Mouse (Mus musculus): ENCODE results near the gene Syt16. TPM values are rescaled to one million over a fixed set of nuclear protein-coding genes. Genes with fewer than 3 reads are reported as not detected.

Gene Syt16
- polyA plus RNA-seq, 2 experiments, result 0.04 TPM; not detected in 1

- DNase-seq (ENCODE audit: low read depth in 3 of 3, low spot score in 3 of 3), result peak; percentile 94 to 95 (median 95)
- ATAC-seq (ENCODE audit: insufficient read depth), result peak; percentile 100
- under 1% methylated on average over 60 of the region's 60 CpGs for WGBS (ENCODE audit: insufficient replicate concordance)
Measured at GRCm38 (mm10) chr12:73964291-73965281, 32.9 kb upstream of the Syt16 start, which contains the start of gene Snapc1. TSS of gene Snapc1 (plus strand) at chr12:73964481.

GRCm38 (mm10) chr12:73969142-73969541 lies 28.3 kb upstream of the Syt16 start:
- peaks cover 6% of the 10 kb centered on the region in 2 experiments; a peak in 3 of 4 replicates for H3K4me1 ChIP-seq (replicated peaks; ENCODE audit: control insufficient read depth in 2 of 2, insufficient read depth in 2 of 2, low read length in 1 of 2)
- no peak overlapping the region for H3K27ac ChIP-seq
- TF ChIP-seq CTCF (IDR thresholded peaks at IDR 0.05; ENCODE audit: low read depth) (no peak), EP300 (IDR thresholded peaks at IDR 0.05; ENCODE audit: low read depth) (no peak)
- no peaks in the 10 kb centered on the region for H3K9me3 ChIP-seq (ENCODE audit: control insufficient read depth, low read length)
- ATAC-seq (ENCODE audit: insufficient read depth), result no peak
- no peak overlapping the region for H3K9ac ChIP-seq (replicated peaks)
- DNase-seq (ENCODE audit: low read depth in 3 of 3, low spot score in 3 of 3), result no peak
- no peaks in the 10 kb centered on the region for H3K27me3 ChIP-seq (ENCODE audit: control insufficient read depth, insufficient read depth, low read length)
- H3K36me3 ChIP-seq (replicated peaks; ENCODE audit: control insufficient read depth, insufficient read depth, low read depth), result peaks cover 24% of the 10 kb centered on the region
- 80% methylated on average over 8 of the region's 8 CpGs for WGBS (ENCODE audit: insufficient replicate concordance)
- H3K4me2 ChIP-seq (ENCODE audit: low read depth), result no peak overlapping the region
- H3K4me3 ChIP-seq (ENCODE audit: insufficient read depth in 1 of 2, low read depth in 2 of 2, low read length in 2 of 2), result no peak overlapping the region

More at GRCm38 (mm10) chr12:73964291-73965281, 32.9 kb upstream of the Syt16 start, which contains the start of gene Snapc1:
- no peak for TF ChIP-seq CTCF (IDR thresholded peaks at IDR 0.05; ENCODE audit: low read depth)
- no peak for TF ChIP-seq EP300 (IDR thresholded peaks at IDR 0.05; ENCODE audit: low read depth)
- H3K4me2 ChIP-seq (ENCODE audit: low read depth), result peak within 1 kb of the TSS; percentile 92
- H3K36me3 ChIP-seq (replicated peaks; ENCODE audit: control insufficient read depth, insufficient read depth, low read depth), result peaks cover 3% of the 10 kb centered on the region; the same call in 1 of the 2 replicates
- H3K27me3 ChIP-seq (ENCODE audit: control insufficient read depth, insufficient read depth, low read length), result no peaks in the 10 kb centered on the region
- H3K27ac ChIP-seq, result no peak within 1 kb of the TSS
- no peaks in the 10 kb centered on the region for H3K9me3 ChIP-seq (ENCODE audit: control insufficient read depth, low read length)
- peak within 1 kb of the TSS; percentile 69 to 73 for H3K4me3 ChIP-seq (ENCODE audit: insufficient read depth in 1 of 2, low read depth in 2 of 2, low read length in 2 of 2)
- H3K9ac ChIP-seq (replicated peaks), result peak within 1 kb of the TSS; percentile 83
- peaks cover 6 to 10% of the 10 kb centered on the region in 2 experiments; a peak in 3 of 4 replicates for H3K4me1 ChIP-seq (replicated peaks; ENCODE audit: control insufficient read depth in 2 of 2, insufficient read depth in 2 of 2, low read length in 1 of 2)

- no peak overlapping the region for H3K9ac ChIP-seq (replicated peaks)
- no peak overlapping the region for H3K4me3 ChIP-seq (ENCODE audit: insufficient read depth in 1 of 2, low read depth in 2 of 2, low read length in 2 of 2)
- TF ChIP-seq EP300 (IDR thresholded peaks at IDR 0.05; ENCODE audit: low read depth) (no peak), CTCF (IDR thresholded peaks at IDR 0.05; ENCODE audit: low read depth) (no peak)
- H3K9me3 ChIP-seq (ENCODE audit: control insufficient read depth, low read length), result no peaks in the 10 kb centered on the region
- DNase-seq (ENCODE audit: low read depth in 3 of 3, low spot score in 3 of 3), result no peak
- H3K4me2 ChIP-seq (ENCODE audit: low read depth), result no peak overlapping the region
- peaks cover 24% of the 10 kb centered on the region for H3K36me3 ChIP-seq (replicated peaks; ENCODE audit: control insufficient read depth, insufficient read depth, low read depth)
- no peak for ATAC-seq (ENCODE audit: insufficient read depth)
- no peak overlapping the region for H3K27ac ChIP-seq
- 78% methylated on average over 6 of the region's 6 CpGs for WGBS (ENCODE audit: insufficient replicate concordance)
- no peaks in the 10 kb centered on the region for H3K27me3 ChIP-seq (ENCODE audit: control insufficient read depth, insufficient read depth, low read length)
- no peaks in the 10 kb centered on the region for H3K4me1 ChIP-seq (replicated peaks; ENCODE audit: control insufficient read depth in 2 of 2, insufficient read depth in 2 of 2, low read length in 1 of 2)
Measured at GRCm38 (mm10) chr12:73974584-73974983, 22.9 kb upstream of the Syt16 start.

DNA sequence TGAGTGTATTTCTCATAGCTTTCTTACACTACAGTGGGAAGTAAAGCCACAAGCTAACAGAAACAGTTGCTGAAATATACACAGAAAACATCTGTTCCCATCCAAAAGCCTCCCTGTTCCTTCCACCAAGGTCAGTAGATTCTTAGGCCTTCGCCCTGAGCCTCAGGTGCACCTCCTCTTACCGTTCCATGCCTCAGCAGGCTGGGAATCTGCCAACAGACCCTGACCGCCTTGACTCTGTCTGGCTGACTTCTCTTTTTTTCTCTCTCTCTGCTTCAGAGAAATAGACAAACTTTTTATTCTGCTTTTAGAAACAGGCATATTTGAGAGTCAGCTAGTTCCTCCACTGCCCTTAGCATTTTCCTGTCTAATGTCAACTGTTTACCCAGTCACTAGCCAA lies 19.3 kb upstream of the Syt16 start:
- H3K9me3 ChIP-seq (ENCODE audit: control insufficient read depth, low read length), result no peaks in the 10 kb centered on the region
- H3K4me1 ChIP-seq (replicated peaks; ENCODE audit: control insufficient read depth in 2 of 2, insufficient read depth in 2 of 2, low read length in 1 of 2), result no peaks in the 10 kb centered on the region
- ATAC-seq (ENCODE audit: insufficient read depth) (no peak), DNase-seq (ENCODE audit: low read depth in 3 of 3, low spot score in 3 of 3) (no peak)
- TF ChIP-seq EP300 (IDR thresholded peaks at IDR 0.05; ENCODE audit: low read depth) (no peak), CTCF (IDR thresholded peaks at IDR 0.05; ENCODE audit: low read depth) (no peak)
- no peaks in the 10 kb centered on the region for H3K27me3 ChIP-seq (ENCODE audit: control insufficient read depth, insufficient read depth, low read length)
- no peak overlapping the region for H3K4me3 ChIP-seq (ENCODE audit: insufficient read depth in 1 of 2, low read depth in 2 of 2, low read length in 2 of 2)
- WGBS (ENCODE audit: insufficient replicate concordance), result 73% methylated on average over 3 of the region's 3 CpGs
- H3K9ac ChIP-seq (replicated peaks), result no peak overlapping the region
- no peak overlapping the region for H3K27ac ChIP-seq
- H3K4me2 ChIP-seq (ENCODE audit: low read depth), result no peak overlapping the region
- H3K36me3 ChIP-seq (replicated peaks; ENCODE audit: control insufficient read depth, insufficient read depth, low read depth), result peaks cover 3% of the 10 kb centered on the region

GRCm38 (mm10) chr12:73979667-73980066 lies 17.8 kb upstream of the Syt16 start:
- no peaks in the 10 kb centered on the region for H3K4me1 ChIP-seq (replicated peaks; ENCODE audit: control insufficient read depth in 2 of 2, insufficient read depth in 2 of 2, low read length in 1 of 2)
- DNase-seq (ENCODE audit: low read depth in 3 of 3, low spot score in 3 of 3), result no peak
- no peaks in the 10 kb centered on the region for H3K9me3 ChIP-seq (ENCODE audit: control insufficient read depth, low read length)
- no peaks in the 10 kb centered on the region for H3K27me3 ChIP-seq (ENCODE audit: control insufficient read depth, insufficient read depth, low read length)
- ATAC-seq (ENCODE audit: insufficient read depth), result no peak
- H3K9ac ChIP-seq (replicated peaks), result no peak overlapping the region
- H3K36me3 ChIP-seq (replicated peaks; ENCODE audit: control insufficient read depth, insufficient read depth, low read depth), result peaks cover 6% of the 10 kb centered on the region
- 78% methylated on average over 5 of the region's 5 CpGs for WGBS (ENCODE audit: insufficient replicate concordance)
- no peak overlapping the region for H3K27ac ChIP-seq
- no peak overlapping the region for H3K4me3 ChIP-seq (ENCODE audit: insufficient read depth in 1 of 2, low read depth in 2 of 2, low read length in 2 of 2)
- no peak for TF ChIP-seq CTCF (IDR thresholded peaks at IDR 0.05; ENCODE audit: low read depth)
- no peak for TF ChIP-seq EP300 (IDR thresholded peaks at IDR 0.05; ENCODE audit: low read depth)
- H3K4me2 ChIP-seq (ENCODE audit: low read depth), result no peak overlapping the region
